Mouse (Mus musculus): ENCODE results near the gene C130060K24Rik. TPM values are rescaled to one million over a fixed set of nuclear protein-coding genes. Genes with fewer than 3 reads are reported as not detected.

C130060K24Rik gene
- polyA plus RNA-seq, 1 experiment from 2014 or later, result 0.28 TPM

GRCm38 (mm10) chr6:65427065-65427464 is 46.2 kb downstream of the C130060K24Rik start:
- Histone ChIP-seq H3K36me3 (ENCODE audit: control insufficient read depth, insufficient read depth, low read length) (no peaks in the 10 kb centered on the region), H3K9ac (ENCODE audit: low read length) (no peak overlapping the region), H3K4me1 (replicated peaks; ENCODE audit: control insufficient read depth, insufficient read depth, low read length) (no peaks in the 10 kb centered on the region), H3K27me3 (ENCODE audit: control insufficient read depth, insufficient read depth, low read depth, low read length) (no peaks in the 10 kb centered on the region), H3K27ac (ENCODE audit: low read length) (no peak overlapping the region), H3K9me3 (ENCODE audit: control insufficient read depth, low read length) (no peaks in the 10 kb centered on the region), H3K4me3 (ENCODE audit: low read length) (no peak overlapping the region), H3K4me2 (ENCODE audit: low read depth, low read length) (no peak overlapping the region)
- WGBS, result 65% methylated on average over 8 of the region's 8 CpGs
- ATAC-seq (ENCODE audit: low read depth), result no peak

- Histone ChIP-seq H3K27ac (ENCODE audit: low read length) (no peak overlapping the region), H3K4me3 (ENCODE audit: low read length) (no peak overlapping the region), H3K36me3 (ENCODE audit: control insufficient read depth, insufficient read depth, low read length) (no peaks in the 10 kb centered on the region), H3K4me1 (replicated peaks; ENCODE audit: control insufficient read depth, insufficient read depth, low read length) (no peaks in the 10 kb centered on the region), H3K4me2 (ENCODE audit: low read depth, low read length) (no peak overlapping the region), H3K27me3 (ENCODE audit: control insufficient read depth, insufficient read depth, low read depth, low read length) (no peaks in the 10 kb centered on the region), H3K9ac (ENCODE audit: low read length) (no peak overlapping the region), H3K9me3 (ENCODE audit: control insufficient read depth, low read length) (no peaks in the 10 kb centered on the region)
- 65% methylated on average over 5 of the region's 5 CpGs for WGBS
- no peak for ATAC-seq (ENCODE audit: low read depth)
Observed at GRCm38 (mm10) chr6:65433159-65433558, 52.3 kb downstream of the C130060K24Rik start.

- Histone ChIP-seq H3K27me3 (ENCODE audit: control insufficient read depth, insufficient read depth, low read depth, low read length) (no peaks in the 10 kb centered on the region), H3K4me1 (replicated peaks; ENCODE audit: control insufficient read depth, insufficient read depth, low read length) (no peaks in the 10 kb centered on the region), H3K27ac (ENCODE audit: low read length) (no peak overlapping the region), H3K9ac (ENCODE audit: low read length) (no peak overlapping the region), H3K4me3 (ENCODE audit: low read length) (no peak overlapping the region), H3K9me3 (ENCODE audit: control insufficient read depth, low read length) (no peaks in the 10 kb centered on the region), H3K36me3 (ENCODE audit: control insufficient read depth, insufficient read depth, low read length) (no peaks in the 10 kb centered on the region), H3K4me2 (ENCODE audit: low read depth, low read length) (no peak overlapping the region)
- peak; percentile 17; the same call in 1 of the 2 replicates for ATAC-seq (ENCODE audit: low read depth)
Observed at GRCm38 (mm10) chr6:65453465-65453864, 72.6 kb downstream of the C130060K24Rik start.

GRCm38 (mm10) chr6:65465294-65465693 is 84.4 kb downstream of the C130060K24Rik start:
- H3K4me2 ChIP-seq (ENCODE audit: low read depth, low read length), result no peak overlapping the region
- ATAC-seq (ENCODE audit: low read depth), result no peak
- 79% methylated on average over 1 of the region's 1 CpGs for WGBS
- H3K4me1 ChIP-seq (replicated peaks; ENCODE audit: control insufficient read depth, insufficient read depth, low read length), result no peaks in the 10 kb centered on the region
- H3K27me3 ChIP-seq (ENCODE audit: control insufficient read depth, insufficient read depth, low read depth, low read length), result no peaks in the 10 kb centered on the region
- H3K4me3 ChIP-seq (ENCODE audit: low read length), result no peak overlapping the region
- no peak overlapping the region for H3K9ac ChIP-seq (ENCODE audit: low read length)
- H3K36me3 ChIP-seq (ENCODE audit: control insufficient read depth, insufficient read depth, low read length), result no peaks in the 10 kb centered on the region
- H3K27ac ChIP-seq (ENCODE audit: low read length), result no peak overlapping the region
- H3K9me3 ChIP-seq (ENCODE audit: control insufficient read depth, low read length), result no peaks in the 10 kb centered on the region

GRCm38 (mm10) chr6:65470320-65470719 is 89.4 kb downstream of the C130060K24Rik start:
- Histone ChIP-seq H3K9ac (ENCODE audit: low read length) (no peak overlapping the region), H3K36me3 (ENCODE audit: control insufficient read depth, insufficient read depth, low read length) (no peaks in the 10 kb centered on the region), H3K27ac (ENCODE audit: low read length) (no peak overlapping the region), H3K27me3 (ENCODE audit: control insufficient read depth, insufficient read depth, low read depth, low read length) (no peaks in the 10 kb centered on the region), H3K9me3 (ENCODE audit: control insufficient read depth, low read length) (no peaks in the 10 kb centered on the region), H3K4me1 (replicated peaks; ENCODE audit: control insufficient read depth, insufficient read depth, low read length) (no peaks in the 10 kb centered on the region), H3K4me3 (ENCODE audit: low read length) (no peak overlapping the region), H3K4me2 (ENCODE audit: low read depth, low read length) (no peak overlapping the region)
- 89% methylated on average over 5 of the region's 5 CpGs for WGBS
- ATAC-seq (ENCODE audit: low read depth), result no peak

GRCm38 (mm10) chr6:65472455-65472854 is 91.5 kb downstream of the C130060K24Rik start:
- Histone ChIP-seq H3K27me3 (ENCODE audit: control insufficient read depth, insufficient read depth, low read depth, low read length) (no peaks in the 10 kb centered on the region), H3K27ac (ENCODE audit: low read length) (no peak overlapping the region), H3K4me3 (ENCODE audit: low read length) (no peak overlapping the region), H3K9me3 (ENCODE audit: control insufficient read depth, low read length) (no peaks in the 10 kb centered on the region), H3K9ac (ENCODE audit: low read length) (no peak overlapping the region), H3K36me3 (ENCODE audit: control insufficient read depth, insufficient read depth, low read length) (no peaks in the 10 kb centered on the region), H3K4me1 (replicated peaks; ENCODE audit: control insufficient read depth, insufficient read depth, low read length) (no peaks in the 10 kb centered on the region), H3K4me2 (ENCODE audit: low read depth, low read length) (no peak overlapping the region)
- 76% methylated on average over 7 of the region's 7 CpGs for WGBS
- ATAC-seq (ENCODE audit: low read depth), result no peak

GRCm38 (mm10) chr6:65498786-65499185 is 117.9 kb downstream of the C130060K24Rik start:
- Histone ChIP-seq H3K4me2 (ENCODE audit: low read depth, low read length) (no peak overlapping the region), H3K27me3 (ENCODE audit: control insufficient read depth, insufficient read depth, low read depth, low read length) (no peaks in the 10 kb centered on the region)

More at GRCm38 (mm10) chr6:65498786-65499185, 117.9 kb downstream of the C130060K24Rik start:
- H3K27ac ChIP-seq (ENCODE audit: low read length), result no peak overlapping the region
- H3K4me1 ChIP-seq (replicated peaks; ENCODE audit: control insufficient read depth, insufficient read depth, low read length), result no peaks in the 10 kb centered on the region
- no peaks in the 10 kb centered on the region for H3K36me3 ChIP-seq (ENCODE audit: control insufficient read depth, insufficient read depth, low read length)
- no peaks in the 10 kb centered on the region for H3K9me3 ChIP-seq (ENCODE audit: control insufficient read depth, low read length)
- H3K4me3 ChIP-seq (ENCODE audit: low read length), result no peak overlapping the region
- H3K9ac ChIP-seq (ENCODE audit: low read length), result no peak overlapping the region
- no peak for ATAC-seq (ENCODE audit: low read depth)

Other genes with a start within 250 kb of the C130060K24Rik start
- 3.5 and 4.2 TPM in 2 replicates for gene Hpgds, start 236.2 kb upstream of the C130060K24Rik start, polyA plus RNA-seq (2015; fragmentation: Nextera tagmentation; extraction: Ambion mirVana)
- 3.2 and 3.6 TPM in 2 replicates for gene Tnip3, start 144.2 kb downstream of the C130060K24Rik start, polyA plus RNA-seq (2015; fragmentation: Nextera tagmentation; extraction: Ambion mirVana)